Mouse (Mus musculus): ENCODE data around the gene Rita1.
A peak's percentile ranks its signal among the peaks of the same experiment; 100 is the strongest.

Rita1 gene

DNA sequence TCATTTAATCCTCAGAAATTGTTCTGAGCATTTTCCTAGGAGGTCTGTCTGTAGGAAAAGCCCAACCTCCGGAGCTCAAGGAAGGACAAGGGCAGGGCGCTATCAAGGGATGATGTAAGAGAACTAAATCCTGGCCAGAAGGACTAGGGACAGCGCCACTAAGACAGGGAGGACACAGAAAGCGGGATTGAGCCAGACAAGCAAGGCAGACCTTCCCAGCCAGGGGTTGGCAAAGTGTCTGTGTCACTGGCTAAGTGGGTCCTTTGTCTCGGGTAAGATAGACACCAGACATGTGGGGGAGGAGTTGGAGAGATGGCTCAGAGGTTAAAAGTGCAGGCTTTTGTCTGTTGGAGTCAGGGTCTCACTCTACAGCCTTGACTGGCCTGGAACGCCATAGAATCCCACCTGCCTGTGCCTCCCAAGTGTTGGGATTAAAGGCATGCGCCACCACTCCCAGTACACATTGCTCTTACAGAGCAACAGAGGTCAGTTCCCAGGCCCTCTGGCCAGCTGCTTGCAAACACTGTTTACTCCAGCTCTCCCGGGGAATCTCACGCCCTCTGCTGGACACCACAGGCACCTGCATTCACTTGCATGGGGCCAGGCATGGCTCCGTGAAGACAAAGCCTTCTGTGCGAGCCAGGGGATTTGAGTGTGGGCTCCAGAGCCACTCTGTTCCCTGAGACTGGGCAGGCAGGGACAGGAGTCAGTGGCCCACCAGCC lies 11.3 kb downstream of the Rita1 start:
- DNase-seq (ENCODE audit: low spot score in 2 of 2), result no peak

DNA sequence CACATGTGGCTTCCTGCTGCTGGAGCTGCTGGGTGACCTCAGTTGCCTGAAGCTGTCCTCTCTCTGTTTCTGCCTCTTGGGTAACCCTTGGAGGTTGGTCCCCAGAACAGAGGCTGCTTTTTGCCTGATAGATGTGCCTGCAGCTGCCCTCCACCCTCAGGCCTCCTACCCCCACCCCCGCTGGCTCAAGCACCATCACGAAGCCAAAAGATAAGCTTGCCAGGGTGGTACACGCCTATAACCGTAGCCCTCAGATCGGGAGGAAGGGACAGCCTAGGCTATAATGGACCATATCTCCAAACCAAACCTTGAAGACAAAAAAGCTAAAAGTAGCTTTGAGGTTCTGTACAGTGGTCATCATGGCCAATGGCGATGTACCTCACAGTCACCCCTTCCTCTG lies 12.8 kb downstream of the Rita1 start:
- peak; percentile 49 to 57 for DNase-seq (ENCODE audit: low spot score in 2 of 2)

DNA sequence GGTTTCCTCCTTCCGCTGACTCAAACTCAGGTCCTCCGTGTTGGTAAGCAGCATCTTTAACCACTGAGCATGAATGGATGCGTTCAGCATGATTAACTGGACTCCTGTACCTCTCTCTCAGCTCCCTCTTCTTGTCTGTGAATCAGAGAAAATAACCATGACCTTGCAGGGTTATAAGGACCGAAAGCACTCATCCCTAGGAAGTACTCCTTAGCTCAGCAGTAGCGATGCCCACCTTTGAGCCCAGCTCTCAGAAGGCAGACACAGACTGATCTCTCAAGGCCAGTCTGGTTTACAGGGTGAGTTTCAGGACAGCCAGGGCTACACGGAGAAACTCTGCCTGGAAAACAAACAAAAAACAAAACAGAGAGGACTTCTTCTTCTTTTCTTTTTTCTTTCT lies 17.9 kb downstream of the Rita1 start:
- DNase-seq (ENCODE audit: low spot score in 2 of 2), result no peak

DNA sequence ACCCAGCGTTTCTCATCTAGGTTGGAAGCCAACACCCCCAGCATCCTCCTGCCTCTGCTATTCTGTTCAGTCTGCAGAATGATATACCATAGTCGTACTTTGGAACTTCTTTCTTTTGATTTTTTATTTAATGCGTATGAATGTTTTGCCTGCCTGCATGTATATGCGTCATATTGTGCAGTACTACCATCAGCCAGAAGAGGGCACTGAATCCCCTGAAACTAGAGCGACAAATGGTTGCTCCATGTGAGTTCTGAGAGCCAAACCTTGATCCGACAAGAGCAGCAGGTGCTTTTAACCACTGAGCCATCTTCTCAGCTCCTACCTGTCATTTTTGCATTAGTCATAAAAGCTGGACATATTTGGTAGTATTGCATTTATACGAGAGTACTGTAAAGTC lies 20.2 kb downstream of the Rita1 start:
- DNase-seq (ENCODE audit: low spot score in 2 of 2), result no peak

DNA sequence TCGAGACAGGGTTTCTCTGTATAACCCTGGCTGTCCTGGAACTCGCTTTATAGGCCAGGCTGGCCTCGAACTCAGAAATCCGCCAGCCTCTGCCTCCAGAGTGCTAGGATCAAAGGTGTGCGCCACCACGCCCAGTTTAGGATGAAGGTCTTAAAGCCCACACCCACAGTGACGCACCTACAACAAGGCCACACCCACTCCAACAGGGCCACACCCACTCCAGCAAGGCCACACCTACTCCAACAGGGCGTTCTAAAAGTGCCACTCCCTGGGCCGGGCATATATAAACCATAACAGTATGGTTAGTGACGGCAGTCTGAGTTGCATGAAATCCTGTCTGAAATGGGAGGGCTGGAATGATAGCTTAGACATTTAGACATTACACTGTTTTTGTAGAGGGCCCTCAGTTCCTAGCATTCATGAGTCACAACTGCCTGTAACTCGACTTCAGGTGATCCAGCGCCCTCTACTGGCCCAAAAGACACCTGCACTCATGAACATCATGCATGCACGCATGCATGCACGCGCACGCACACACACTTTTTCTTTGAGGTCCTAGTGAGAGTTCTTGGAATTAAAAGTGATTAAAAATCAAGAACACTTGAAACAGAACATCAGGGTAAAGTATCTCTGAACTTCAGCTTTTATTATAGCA lies 21.9 kb downstream of the Rita1 start:
- peak in 1 of 2 experiments; percentile 29 for DNase-seq (ENCODE audit: low spot score in 2 of 2)

DNA sequence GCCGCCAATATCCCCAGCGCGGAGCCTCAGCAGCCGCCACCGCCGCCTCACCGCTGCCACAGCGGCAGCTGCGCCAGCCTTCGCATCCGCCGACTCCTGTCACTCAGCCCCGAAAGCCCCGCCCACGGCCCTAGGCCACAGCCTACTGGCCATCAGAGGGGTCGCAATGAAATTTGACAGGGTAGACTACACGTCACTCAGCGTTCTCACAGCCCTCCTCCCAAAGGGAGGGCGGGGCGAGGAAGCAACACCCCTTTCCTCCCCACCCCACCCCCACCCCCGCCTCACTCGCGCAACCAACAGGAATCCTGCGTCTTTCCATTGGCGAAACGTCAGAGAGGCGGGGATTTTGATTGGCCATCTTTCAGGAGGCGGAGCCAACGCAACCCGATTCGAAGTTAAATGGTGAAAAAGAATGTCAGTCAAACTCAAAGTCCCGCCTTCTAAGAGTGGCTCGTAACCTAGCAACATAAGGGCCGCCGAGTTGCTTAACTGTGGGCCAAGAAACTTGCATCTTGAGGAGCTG lies 23.8 kb downstream of the Rita1 start, which contains the start of the genes Tpcn1 and Iqcd:
Tpcn1 (minus strand) TSS at position 105 of the 526 bp plus-strand sequence.
Iqcd (plus strand) TSS at position 448 of the 526 bp plus-strand sequence.
- peak; percentile 99 to 100 for DNase-seq (ENCODE audit: low spot score in 2 of 2)

DNA sequence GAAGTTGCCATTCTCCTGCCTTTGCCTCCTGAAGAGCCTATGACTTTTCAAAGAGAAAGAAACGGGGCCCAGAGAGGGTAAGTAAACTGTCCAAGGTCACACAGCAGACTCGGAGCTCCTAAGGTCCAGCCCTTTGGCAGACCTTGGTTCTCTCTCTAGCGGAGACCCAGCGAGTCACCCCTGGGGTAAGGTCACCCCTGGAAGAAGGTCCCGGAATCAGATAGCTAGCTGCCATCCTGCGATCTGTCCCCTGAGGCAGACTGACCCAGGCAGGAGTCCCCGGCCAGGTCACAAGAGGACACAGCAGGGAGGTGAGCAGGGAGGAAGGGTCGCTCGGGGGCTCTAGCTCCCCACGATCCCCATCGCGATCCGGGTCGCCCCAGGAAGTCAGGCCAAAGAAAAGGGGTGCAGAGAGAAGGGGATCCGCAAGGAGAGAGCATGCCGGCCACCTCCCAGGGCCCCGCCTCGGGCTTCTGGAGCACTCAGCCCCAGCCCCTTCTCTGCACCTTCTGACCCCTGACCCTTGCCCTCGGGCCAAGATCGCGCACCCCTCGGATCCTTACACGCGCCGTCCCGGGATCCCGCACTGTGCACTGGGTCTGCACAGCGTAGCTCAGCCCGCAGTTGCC lies 24.3 kb downstream of the Rita1 start:
- peak in 1 of 2 experiments; percentile 34 for DNase-seq (ENCODE audit: low spot score in 2 of 2)

DNA sequence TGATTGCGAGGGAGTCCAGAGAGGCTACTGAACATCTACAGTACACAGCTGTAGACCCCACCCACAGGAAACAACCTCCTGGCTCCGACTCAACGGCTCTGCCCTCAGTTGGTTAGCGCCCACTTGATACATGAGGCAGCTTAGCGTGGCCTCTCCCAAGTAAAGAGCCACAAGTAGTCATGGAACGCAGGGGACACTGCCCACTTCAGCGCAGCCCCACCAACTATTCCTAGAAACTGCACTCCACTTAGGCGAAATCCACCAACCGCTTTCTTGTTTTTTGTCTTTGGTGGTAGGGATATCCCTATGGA lies 24.8 kb downstream of the Rita1 start:
- peak; percentile 67 to 79 for DNase-seq (ENCODE audit: low spot score in 2 of 2)

DNA sequence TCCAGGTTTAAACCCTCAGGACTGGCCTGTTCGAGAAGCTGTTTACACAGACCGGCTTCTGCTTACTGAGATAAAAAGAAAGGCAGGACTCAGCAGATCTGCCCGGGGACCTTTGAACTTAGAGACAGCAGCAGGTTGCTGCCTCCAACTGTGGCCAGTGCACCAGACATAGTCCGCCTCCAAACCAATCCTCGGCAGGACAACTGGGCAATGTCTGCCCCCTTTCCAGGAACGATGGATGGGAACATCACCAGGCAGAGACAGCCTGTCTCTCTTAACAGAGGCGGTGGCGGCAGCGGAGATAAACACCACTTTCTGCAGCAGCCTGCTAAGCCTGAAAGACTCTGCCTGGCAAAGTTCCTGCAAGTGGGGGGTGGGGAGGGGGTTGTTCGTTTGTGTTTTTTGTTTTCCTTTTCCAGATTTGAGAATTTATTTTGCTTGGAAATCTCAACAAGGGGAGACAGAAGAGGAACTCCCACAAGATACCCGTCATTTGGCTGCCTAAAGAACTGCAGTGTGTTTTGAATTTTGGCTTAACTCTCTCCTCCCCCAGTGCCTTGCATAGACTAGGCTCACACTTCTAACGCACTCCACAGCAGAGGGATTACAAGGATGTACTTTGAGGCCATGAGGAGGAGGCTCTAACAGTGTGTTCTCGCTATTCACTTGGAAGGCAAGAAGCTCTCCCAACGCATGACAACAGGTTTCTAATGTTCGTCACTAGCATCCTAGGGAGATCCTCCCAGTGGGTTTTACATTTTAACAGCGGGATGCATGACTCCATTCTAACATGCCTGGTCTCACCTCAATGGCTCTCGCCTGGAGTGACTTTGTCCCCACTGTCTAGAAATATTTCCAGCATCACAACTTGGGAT lies 25.4 kb downstream of the Rita1 start:
- DNase-seq (ENCODE audit: low spot score in 2 of 2), result peak in 1 of 2 experiments; percentile 58

DNA sequence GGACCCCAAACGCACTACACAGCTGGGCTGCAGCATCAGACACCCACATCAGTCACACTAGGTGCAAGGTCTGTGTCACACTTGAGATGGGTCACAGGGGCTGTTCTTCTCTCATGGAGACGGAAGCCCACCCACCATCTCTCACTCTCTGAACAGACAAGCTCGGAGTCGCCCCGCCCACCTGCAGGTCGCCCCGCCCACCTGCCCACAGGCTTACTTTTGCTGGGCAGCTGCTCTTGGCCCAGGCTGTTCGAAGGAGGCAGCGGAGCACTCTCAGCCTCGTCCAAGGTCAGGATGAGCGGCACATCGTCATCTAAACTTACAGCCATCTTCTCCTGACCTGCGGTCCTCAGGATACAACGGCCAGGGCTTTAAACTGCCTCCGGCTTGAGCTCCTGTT lies 27.4 kb downstream of the Rita1 start:
- no peak for DNase-seq (ENCODE audit: low spot score in 2 of 2)

DNA sequence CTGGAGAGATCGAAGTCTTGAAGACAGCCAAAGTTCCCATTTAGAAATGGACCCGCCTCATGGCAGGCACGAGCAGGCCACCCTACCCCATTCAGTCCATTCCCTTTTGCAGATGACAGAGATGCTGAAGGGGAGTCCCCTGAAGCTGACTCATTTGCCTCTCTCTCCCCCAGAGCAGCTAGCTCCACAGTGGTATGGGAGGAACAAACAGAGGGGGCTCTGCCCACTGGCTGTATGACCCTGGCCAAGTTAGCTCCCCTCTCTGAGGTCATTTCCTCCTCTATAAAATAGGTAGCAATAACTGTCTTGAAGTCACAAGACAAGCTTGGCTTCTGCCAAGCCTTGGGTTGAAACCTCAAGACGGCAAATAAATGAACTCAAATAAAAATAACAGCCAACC lies 28.9 kb downstream of the Rita1 start:
- DNase-seq (ENCODE audit: low spot score in 2 of 2), result peak; percentile 40 to 44

DNA sequence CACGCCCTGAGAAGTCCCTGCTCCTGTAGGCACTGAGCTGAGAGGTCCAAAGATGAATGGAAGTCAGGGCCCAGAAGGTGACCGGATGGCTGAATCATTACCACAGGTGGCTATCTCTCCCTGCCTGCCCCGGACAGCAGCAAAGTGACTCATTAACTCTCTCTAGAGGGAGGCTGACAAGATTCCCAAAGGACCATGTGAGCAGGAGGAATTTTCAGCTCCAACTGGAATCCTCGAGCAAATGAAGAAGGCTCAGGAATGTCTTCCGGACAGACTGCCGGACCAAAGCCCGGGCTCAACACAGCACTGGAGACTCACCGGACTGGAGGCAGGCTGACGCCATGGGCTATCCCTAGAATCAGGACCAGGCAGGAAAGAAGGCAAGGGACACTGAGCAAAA lies 30.4 kb downstream of the Rita1 start:
- DNase-seq (ENCODE audit: low spot score in 2 of 2), result no peak

DNA sequence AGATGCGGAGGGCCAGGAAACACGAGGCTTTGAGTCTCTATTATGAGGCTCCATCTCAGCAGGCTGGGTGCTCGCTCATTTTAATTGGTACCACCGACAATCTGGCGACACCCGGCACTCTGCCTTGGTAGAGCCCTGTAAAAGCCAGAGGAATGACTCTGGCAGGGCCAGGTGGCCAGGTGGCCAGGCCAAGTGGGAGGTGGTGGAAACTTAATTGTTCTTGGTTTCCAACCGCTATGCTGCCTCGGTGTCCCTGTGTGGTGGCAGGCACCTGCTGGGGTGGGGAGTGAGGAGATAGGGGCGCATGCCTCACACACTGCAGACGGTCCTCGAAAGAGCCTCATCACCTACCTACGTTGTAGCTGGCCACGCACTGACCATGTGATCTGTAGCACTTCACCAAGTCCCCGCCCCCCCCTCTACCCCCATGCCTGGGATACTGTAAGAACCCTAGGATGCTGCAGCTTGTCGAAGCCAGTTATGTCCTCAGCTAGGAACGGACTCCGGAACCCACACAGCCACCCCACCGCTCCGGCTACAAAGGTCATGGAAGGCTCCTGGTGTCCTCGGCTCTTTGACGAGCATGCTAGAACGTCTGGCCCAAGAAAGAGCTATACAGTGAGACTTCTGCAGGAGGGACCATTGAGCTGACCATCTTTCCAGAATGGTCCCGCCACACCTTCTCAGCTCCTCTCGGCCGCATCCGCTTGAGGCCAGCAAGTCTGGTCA lies 32.3 kb downstream of the Rita1 start:
- no peak for DNase-seq (ENCODE audit: low spot score in 2 of 2)

DNA sequence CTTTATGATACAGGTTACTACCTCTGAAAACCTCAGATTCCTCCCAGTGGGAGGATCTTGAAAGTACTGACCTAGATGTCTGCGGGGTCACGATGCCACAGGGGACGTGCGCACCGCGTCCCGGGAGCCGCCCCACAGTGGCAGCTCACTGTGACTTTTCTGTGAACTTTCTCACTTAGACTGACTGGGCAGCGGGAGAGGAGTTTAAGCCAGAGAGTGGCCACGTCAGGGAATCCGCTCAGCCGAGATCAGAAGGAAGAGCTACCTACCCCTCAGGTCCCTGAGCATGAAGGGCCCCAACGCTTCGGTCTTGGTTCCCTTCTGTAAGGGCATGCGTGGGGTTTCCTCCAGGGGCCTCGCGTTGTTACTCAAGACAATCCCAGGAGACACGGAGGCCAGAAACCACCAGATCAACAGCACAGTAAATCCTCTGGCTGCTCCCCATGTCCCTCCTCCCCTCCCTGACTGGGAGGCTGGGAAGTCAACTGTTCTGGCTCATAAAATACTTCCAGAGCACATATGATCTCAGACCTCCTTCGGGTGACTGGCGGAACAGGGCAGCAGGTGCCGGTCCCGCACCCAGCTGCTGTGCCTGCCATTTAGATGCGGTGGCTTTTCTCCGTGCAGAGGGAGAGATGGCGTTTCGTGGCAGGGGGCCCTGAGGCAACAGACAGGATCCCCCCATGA lies 33.0 kb downstream of the Rita1 start:
- peak; percentile 47 to 51 for DNase-seq (ENCODE audit: low spot score in 2 of 2)

DNA sequence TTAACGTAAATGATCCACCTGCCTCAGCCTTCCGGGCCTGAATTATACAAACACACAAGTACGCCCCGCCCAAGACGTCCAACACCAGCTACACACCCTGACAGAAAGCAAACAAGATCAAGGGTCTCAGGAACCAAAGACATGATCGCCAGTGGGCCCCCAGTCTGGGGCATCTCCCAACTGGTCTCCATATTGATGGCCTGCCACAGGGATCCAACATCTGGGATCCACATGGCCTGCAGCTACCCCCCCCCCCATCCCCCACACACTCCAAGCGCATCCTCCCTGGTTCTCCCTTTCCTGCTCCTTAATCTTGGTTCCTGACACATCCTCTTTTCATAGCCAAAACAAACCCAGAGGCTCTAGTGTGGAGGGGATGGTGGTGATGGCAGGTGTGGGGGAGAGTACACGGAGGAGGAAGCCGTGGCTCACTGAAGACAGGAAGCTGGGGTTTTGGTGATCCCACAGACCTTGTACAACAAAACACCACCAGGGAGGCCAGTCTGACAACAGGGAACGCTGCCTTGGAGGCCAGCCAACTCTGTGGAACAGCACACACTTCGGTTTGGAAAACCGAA lies 33.8 kb downstream of the Rita1 start:
- peak; percentile 72 to 75 for DNase-seq (ENCODE audit: low spot score in 2 of 2)

DNA sequence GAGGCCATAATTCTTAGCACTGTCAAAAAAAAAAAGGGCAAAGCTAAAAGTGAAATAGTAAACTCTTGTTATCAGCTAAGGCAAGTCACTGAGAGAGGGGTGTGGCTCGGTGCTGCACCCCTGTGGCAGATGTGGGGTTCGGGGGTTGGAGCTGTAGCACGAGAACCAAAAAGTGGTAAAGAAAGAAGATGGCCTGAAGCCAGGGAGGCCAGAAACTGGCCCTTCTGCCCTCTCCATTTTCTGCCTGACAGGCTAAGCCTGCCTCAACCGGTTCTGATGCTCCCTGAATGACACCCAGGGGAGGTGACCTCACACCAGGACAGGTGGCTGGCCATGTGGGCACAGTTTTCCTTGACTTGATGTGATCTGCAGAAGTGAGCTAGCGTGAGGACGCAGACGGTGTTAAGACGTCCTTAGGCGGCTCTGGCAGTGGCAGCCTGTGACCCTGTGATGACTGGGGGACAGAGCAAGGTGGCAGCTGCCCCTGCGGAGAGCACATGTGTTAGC lies 34.4 kb downstream of the Rita1 start:
- peak; percentile 69 to 80 for DNase-seq (ENCODE audit: low spot score in 2 of 2)

DNA sequence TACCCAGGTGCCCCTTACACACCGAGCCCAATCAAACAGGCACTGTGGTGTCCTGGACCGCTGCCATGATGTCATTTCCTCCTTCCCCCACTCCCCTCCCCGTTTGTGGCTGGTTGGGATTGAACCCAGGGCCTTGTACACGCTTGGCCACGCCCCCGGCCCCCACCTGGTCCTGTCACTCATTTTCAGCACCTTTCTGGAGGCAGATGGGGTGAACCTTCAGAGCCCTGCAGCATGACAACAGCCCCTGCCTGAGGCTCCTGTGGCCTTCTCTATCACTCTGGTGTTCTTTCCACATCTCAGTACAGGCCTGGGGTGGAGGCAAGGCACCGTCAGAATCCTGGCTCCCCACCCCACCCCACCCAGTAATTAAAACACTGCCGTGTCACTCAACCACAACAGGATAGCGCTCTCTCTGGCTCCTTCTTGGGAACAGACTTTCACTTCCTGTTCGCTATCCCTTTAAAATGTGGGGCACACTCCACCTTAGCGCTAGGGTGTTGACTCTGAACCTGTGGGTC lies 35.5 kb downstream of the Rita1 start:
- no peak for DNase-seq (ENCODE audit: low spot score in 2 of 2)

DNA sequence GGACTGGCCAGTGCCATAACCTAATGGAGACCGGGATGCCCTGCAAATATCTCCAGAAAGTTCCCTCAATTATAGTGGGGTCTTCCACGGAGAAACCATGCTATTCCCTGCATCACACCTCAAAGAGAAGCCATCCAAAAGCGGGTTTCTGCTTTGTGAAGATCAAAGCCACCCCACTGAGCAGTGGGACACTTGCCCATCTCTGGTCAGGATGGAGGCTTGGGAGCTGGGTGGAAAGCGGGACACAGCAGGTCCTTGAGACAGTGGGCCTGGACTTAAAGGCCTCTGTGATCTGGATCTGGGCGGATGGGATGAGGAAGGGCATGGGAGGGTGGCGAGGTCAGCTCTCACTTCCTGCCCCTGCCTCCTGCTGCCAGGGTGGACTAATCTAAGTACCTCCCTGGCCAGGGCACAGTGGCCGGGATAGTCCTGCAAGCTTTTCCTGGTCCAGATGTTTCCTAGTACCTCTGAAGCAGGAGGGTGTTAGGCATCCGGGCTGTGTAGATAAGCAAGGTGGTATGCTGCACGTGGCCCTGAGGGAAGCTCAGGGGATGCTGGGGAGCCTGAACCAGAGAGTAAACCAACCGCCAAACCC lies 37.8 kb downstream of the Rita1 start:
- no peak for DNase-seq (ENCODE audit: low spot score in 2 of 2)

DNA sequence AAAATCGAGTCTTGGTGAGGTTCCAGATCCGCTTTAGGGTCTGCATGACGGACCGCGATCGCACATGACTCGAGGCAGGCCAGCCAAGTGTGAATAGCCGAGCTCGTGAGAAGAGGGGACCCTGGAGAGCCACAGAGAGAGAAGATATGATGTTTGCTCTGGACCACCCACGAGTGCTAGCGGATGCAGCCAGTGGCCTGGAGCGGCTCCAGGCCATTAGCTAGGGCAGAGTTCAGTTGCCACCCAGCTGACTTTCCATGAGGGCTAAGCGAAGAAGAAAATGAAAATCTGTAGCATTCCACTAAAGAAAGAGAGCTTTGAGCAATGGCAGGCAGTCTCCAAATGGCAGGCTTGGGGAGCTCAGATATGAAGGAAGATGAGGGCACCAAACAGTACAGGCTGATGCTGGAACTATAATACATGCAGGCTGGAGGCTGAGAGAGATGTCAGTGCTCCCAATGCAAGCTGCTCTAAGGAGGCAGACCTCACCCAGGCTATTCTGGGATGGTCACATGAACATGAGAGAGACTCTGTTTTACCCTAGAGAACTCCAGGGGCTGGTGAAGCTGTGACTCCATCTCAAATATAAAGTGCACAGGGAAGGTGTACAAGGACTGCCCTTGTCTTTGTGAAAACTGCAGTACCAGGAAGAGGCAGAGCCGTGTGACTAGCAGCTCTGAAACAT lies 41.2 kb downstream of the Rita1 start:
- no peak for DNase-seq (ENCODE audit: low spot score in 2 of 2)

Measured in spleen, postnatal 36 days (tissue).